Mouse (Mus musculus) urinary bladder, postnatal 36 days (tissue): ENCODE measurements around the gene Srm.

ENCODE experiments used
- DNase-seq, 2 experiments: peaks; one replicate each; pipeline ENCODE4 v3.0.0; 2022; ENCODE audit warnings: low spot score in 2 of 2, mixed read lengths in 1 of 2

Srm gene

GRCm38 (mm10) chr4:148591171-148591630 lies at the start of gene Srm:
TSS of gene Srm (plus strand) at chr4:148591503.
- DNase-seq = peak; percentile 95 to 98

- no peak for DNase-seq
Measured at GRCm38 (mm10) chr4:148549106-148549505, 42.2 kb upstream of the Srm start.

GRCm38 (mm10) chr4:148557766-148558165 lies 33.5 kb upstream of the Srm start:
- no peak for DNase-seq

GRCm38 (mm10) chr4:148558297-148559000 lies 32.9 kb upstream of the Srm start, which contains the start of gene Exosc10:
TSS of gene Exosc10 (plus strand) at chr4:148558429.
- DNase-seq = peak; percentile 80 to 85

- no peak for DNase-seq
Measured at GRCm38 (mm10) chr4:148562676-148563075, 28.6 kb upstream of the Srm start.

- peak; percentile 46 to 65 for DNase-seq
Measured at GRCm38 (mm10) chr4:148563595-148563994, 27.7 kb upstream of the Srm start.

- no peak for DNase-seq
Measured at GRCm38 (mm10) chr4:148570138-148570537, 21.2 kb upstream of the Srm start.

GRCm38 (mm10) chr4:148570693-148571295 lies 20.5 kb upstream of the Srm start:
- peak in 1 of 2 experiments; percentile 44 for DNase-seq

GRCm38 (mm10) chr4:148573222-148573621 lies 18.1 kb upstream of the Srm start:
- DNase-seq = peak in 1 of 2 experiments; percentile 57

- DNase-seq = no peak
Measured at GRCm38 (mm10) chr4:148580765-148581164, 10.5 kb upstream of the Srm start.

- no peak for DNase-seq
Measured at GRCm38 (mm10) chr4:148581422-148581821, 9.9 kb upstream of the Srm start.

- DNase-seq = no peak
Measured at GRCm38 (mm10) chr4:148583257-148583656, 8.0 kb upstream of the Srm start.

- no peak for DNase-seq
Measured at GRCm38 (mm10) chr4:148586648-148587047, 4.7 kb upstream of the Srm start.

- no peak for DNase-seq
Measured at GRCm38 (mm10) chr4:148588793-148589192, 2.5 kb upstream of the Srm start.

- DNase-seq = peak in 1 of 2 experiments; percentile 31
Measured at GRCm38 (mm10) chr4:148589565-148589964, 1.7 kb upstream of the Srm start.

GRCm38 (mm10) chr4:148590421-148591170 lies 707 bp upstream of the Srm start:
- DNase-seq = no peak

GRCm38 (mm10) chr4:148591637-148592380 lies 506 bp downstream of the Srm start:
- DNase-seq = no peak

GRCm38 (mm10) chr4:148593996-148594395 lies 2.7 kb downstream of the Srm start:
- DNase-seq = no peak

GRCm38 (mm10) chr4:148595916-148596315 lies 4.6 kb downstream of the Srm start:
- no peak for DNase-seq

- no peak for DNase-seq
Measured at GRCm38 (mm10) chr4:148596731-148597130, 5.4 kb downstream of the Srm start.

GRCm38 (mm10) chr4:148598826-148599225 lies 7.5 kb downstream of the Srm start:
- no peak for DNase-seq

GRCm38 (mm10) chr4:148600316-148600715 lies 9.0 kb downstream of the Srm start:
- no peak for DNase-seq
